Mouse (Mus musculus) hindbrain, embryonic 12.5 days (tissue): Measurements from ENCODE around the gene Dgkd. TPM values are rescaled to one million over a fixed set of nuclear protein-coding genes. Genes with fewer than 3 reads are reported as not detected.

Experiments
- ATAC-seq: fragments of 200-750 bp; cut with Nextera tagmentation; 2 replicates; pipeline ENCODE4 v1.8.0; 2017; ENCODE audit warnings: moderate TSS enrichment; ENCODE audit not compliant: low FRiP score
- H3K27ac ChIP-seq: fragments of 300-500 bp; sonication (generic); 2 replicates; pipeline ENCODE4 v1.5.1; 2016; ENCODE audit warnings: mild to moderate bottlenecking
- H3K27me3 ChIP-seq: fragments of 300-500 bp; sonication (generic); 2 replicates; pipeline ENCODE4 v1.6.1; 2016; ENCODE audit warnings: mild to moderate bottlenecking
- H3K36me3 ChIP-seq: fragments of 300-500 bp; sonication (generic); 2 replicates; pipeline ENCODE4 v1.6.1; 2016; ENCODE audit warnings: mild to moderate bottlenecking
- H3K4me1 ChIP-seq: fragments of 300-500 bp; sonication (generic); 2 replicates; pipeline ENCODE4 v1.6.1; 2016
- H3K4me2 ChIP-seq: fragments of 300-500 bp; sonication (generic); replicated peaks from 2 replicates; pipeline ENCODE4 v1.6.1; 2016; ENCODE audit warnings: mild to moderate bottlenecking
- H3K4me3 ChIP-seq: fragments of 300-500 bp; sonication (generic); 2 replicates; pipeline ENCODE4 v1.5.1; 2016; ENCODE audit warnings: mild to moderate bottlenecking
- H3K9ac ChIP-seq: fragments of 300-500 bp; sonication (generic); 2 replicates; pipeline ENCODE4 v1.6.1; 2016; ENCODE audit warnings: mild to moderate bottlenecking, moderate library complexity
- H3K9me3 ChIP-seq: fragments of 300-500 bp; sonication (generic); replicated peaks from 2 replicates; pipeline ENCODE4 v1.6.1; 2016; ENCODE audit warnings: mild to moderate bottlenecking
- WGBS: fragments of 180-500 bp; shearing (Covaris S2); methylation state at CpG from one replicate; pipeline ENCODE4 v1.1.7; 2016; 5-methylcytosine and 5-hydroxymethylcytosine counted together
- polyA plus RNA-seq: library from polyadenylated mRNA; unstranded; fragments of >200 nt; fragmentation: Nextera tagmentation; extraction: Ambion mirVana; gene quantifications from 2 replicates; pipeline ENCODE4 v1.2.1, GENCODE M21; 2016

The Dgkd gene
- polyA plus RNA-seq, 1 experiment from 2014 or later: 39.1 TPM

DNA sequence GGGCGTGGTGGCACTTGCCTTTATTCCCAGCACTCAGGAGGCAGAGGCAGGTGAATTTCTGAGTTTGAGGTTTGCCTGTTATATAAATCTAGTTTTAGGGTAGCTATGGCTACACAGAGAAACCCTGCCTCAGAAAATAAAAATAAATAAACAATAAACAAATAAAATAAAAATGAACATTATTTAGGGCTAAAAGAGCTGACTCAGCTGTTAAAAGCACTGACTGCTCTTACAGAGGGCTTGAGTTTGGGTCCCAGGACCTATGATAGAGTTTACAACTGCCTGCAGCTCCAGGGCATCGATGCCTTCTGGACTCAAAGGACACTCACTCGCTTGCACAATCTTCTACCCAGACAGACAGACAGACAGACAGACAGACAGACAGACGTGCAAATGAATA, 40.3 kb downstream of the Dgkd start:
- WGBS: 95% methylated on average over 4 of the region's 4 CpGs
- Histone ChIP-seq H3K4me2 (no peak overlapping the region), H3K36me3 (no peaks in the 10 kb centered on the region), H3K27ac (no peak overlapping the region), H3K4me1 (no peaks in the 10 kb centered on the region), H3K4me3 (no peak overlapping the region), H3K9me3 (no peaks in the 10 kb centered on the region), H3K9ac (no peak overlapping the region), H3K27me3 (no peaks in the 10 kb centered on the region)
- no peak for ATAC-seq

DNA sequence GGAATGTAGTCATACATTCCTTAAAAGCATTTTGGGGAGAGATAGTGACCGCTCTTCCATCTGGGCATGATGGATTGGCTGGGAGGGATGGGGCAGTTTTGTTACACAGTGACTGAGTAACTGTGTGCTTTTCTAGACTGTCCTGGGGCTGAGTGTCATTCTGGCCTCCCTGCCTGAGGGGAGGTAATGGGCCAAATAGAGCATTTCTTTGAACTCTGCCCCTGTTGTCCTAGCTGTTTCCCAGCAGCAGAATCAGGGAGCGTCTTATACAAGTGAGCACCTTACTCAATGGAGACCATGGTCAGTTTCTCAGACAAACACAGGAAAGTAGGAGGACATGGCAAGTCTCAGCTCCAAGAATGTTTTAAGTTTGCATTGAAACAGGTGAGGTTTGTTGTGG, 43.8 kb downstream of the Dgkd start:
- ATAC-seq: no peak
- Histone ChIP-seq H3K27me3 (no peaks in the 10 kb centered on the region), H3K9me3 (no peaks in the 10 kb centered on the region), H3K27ac (no peak overlapping the region), H3K4me1 (no peaks in the 10 kb centered on the region), H3K36me3 (no peaks in the 10 kb centered on the region), H3K4me3 (no peak overlapping the region), H3K4me2 (no peak overlapping the region), H3K9ac (no peak overlapping the region)
- 89% methylated on average over 2 of the region's 2 CpGs for WGBS

DNA sequence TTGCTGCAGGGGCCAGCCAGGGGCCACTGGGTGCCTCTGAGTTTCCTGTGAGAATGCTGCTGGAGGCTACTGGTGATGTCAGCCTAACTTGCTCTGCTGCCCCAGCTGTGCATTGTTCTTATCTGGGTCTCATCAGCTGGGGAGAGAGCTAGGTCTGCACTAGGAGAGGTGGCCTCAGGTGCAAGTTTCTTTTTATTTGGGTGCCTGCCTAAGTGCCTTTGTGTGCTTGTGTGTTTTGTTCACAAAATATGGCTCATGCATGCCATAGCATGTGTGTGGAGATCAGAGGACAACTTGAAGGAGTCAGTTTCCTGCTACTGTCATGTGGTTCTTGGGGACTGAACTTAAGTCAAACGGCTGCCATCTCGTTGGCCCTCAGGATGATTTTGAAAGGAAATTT, 46.6 kb downstream of the Dgkd start:
- Histone ChIP-seq H3K9me3 (no peaks in the 10 kb centered on the region), H3K36me3 (no peaks in the 10 kb centered on the region), H3K27me3 (no peaks in the 10 kb centered on the region), H3K4me3 (no peak overlapping the region), H3K4me1 (no peaks in the 10 kb centered on the region), H3K4me2 (no peak overlapping the region), H3K9ac (no peak overlapping the region), H3K27ac (no peak overlapping the region)
- WGBS: 74% methylated on average over 2 of the region's 2 CpGs
- no peak for ATAC-seq

DNA sequence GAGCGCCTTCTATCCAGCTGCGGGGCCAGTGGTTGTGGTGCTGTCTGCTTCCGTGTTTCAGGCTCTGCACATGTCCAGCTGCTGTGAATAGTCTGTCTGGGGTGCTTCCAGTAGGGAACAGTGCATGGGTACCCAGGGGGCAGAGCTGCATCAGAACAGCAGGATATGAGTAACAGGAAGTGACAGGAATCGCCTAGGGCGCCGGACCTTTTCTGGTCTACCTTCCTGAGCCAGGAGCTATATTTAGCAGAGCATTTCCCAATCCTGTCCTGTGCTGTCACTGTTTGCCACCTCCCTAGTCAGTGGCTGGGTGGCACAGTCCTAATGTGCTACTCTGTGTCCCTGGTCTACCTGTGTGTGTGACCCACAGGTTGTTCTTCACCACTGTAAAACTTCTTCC, 47.9 kb downstream of the Dgkd start:
- Histone ChIP-seq H3K9me3 (no peaks in the 10 kb centered on the region), H3K9ac (no peak overlapping the region), H3K4me1 (no peaks in the 10 kb centered on the region), H3K4me2 (no peak overlapping the region), H3K27me3 (no peaks in the 10 kb centered on the region), H3K27ac (no peak overlapping the region), H3K4me3 (no peak overlapping the region), H3K36me3 (no peaks in the 10 kb centered on the region)
- no peak for ATAC-seq
- WGBS: 82% methylated on average over 6 of the region's 6 CpGs

DNA sequence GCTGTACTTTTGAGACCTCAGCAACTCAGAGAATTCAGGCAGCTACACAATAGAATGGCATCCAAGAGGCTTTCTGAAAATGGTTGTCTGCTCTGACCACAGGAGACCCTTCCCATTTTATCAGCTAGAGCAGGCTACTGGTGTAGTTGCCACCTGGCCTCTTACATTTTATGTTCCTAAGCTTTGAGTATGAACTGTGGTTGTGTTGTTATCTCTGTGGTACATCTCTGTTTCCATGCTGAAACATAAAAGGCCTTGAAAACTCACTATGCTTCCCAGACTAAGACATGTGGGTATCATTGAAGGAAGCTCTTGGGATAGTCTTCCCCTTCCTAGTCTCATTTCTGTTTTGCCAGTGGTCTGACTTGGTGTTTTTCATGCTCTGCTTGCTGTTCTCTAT, 49.1 kb downstream of the Dgkd start:
- H3K36me3 ChIP-seq: no peaks in the 10 kb centered on the region
- no peak for ATAC-seq
- no peak overlapping the region for H3K9ac ChIP-seq
- no peak overlapping the region for H3K4me2 ChIP-seq
- H3K27me3 ChIP-seq: no peaks in the 10 kb centered on the region
- no peaks in the 10 kb centered on the region for H3K9me3 ChIP-seq
- no peak overlapping the region for H3K4me3 ChIP-seq
- H3K27ac ChIP-seq: no peak overlapping the region
- H3K4me1 ChIP-seq: no peaks in the 10 kb centered on the region

DNA sequence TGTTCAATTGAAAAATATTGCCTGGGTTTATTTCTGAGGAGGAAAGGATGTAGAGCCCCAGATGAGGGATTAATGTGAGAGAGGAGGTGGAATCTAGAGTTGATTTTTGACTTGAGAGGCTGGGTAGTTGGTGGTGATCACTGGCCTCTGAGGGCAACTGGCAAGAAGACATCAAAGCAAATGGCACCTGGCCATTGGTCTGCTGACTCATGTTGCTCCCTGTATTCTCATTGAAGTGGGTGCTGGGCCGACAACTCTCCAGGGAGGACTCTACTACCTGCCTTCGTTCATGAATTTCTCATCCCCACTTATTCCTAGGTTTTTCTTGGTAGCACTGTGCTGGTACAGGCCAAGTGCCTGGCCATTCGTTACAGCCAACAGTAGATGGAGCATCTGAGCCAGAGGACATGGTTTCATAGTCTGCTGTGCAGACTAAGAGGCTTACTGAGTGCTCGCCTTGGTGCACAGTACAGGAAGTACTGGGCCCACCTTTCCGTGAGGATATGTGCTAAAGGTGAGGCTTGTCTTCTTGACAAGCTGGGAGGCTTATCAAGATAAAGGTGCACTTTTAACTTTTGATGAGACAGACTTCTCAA, 53.4 kb downstream of the Dgkd start:
- H3K4me3 ChIP-seq: no peak overlapping the region
- WGBS: 92% methylated on average over 5 of the region's 5 CpGs
- H3K4me2 ChIP-seq: no peak overlapping the region
- no peak overlapping the region for H3K27ac ChIP-seq
- no peaks in the 10 kb centered on the region for H3K27me3 ChIP-seq
- H3K36me3 ChIP-seq: peaks cover 6% of the 10 kb centered on the region; the same call in 1 of the 2 replicates
- no peaks in the 10 kb centered on the region for H3K4me1 ChIP-seq
- no peak for ATAC-seq
- H3K9me3 ChIP-seq: no peaks in the 10 kb centered on the region
- H3K9ac ChIP-seq: no peak overlapping the region

DNA sequence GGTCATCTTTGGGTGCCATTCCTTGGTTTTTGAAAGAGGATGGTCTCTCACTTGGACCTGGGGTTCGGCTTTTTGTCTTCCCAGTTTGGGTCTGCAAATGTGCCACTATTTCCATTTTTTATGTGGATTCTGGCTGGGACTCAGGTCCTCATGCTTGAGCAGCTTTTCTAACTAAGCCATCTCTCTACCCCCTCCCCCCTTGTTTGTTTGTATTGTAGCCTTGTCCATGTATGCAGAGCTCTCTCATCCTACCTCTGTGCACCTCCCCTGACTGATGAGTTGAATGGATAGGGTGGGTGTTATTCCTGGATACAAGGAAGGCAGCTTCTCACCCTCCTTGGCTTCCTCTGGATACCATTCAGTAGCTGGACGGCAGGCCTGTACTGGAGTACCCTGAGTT, 54.9 kb downstream of the Dgkd start:
- no peak overlapping the region for H3K4me2 ChIP-seq
- 89% methylated on average over 2 of the region's 2 CpGs for WGBS
- H3K4me3 ChIP-seq: no peak overlapping the region
- H3K4me1 ChIP-seq: no peaks in the 10 kb centered on the region
- no peaks in the 10 kb centered on the region for H3K9me3 ChIP-seq
- H3K36me3 ChIP-seq: peaks cover 6% of the 10 kb centered on the region; the same call in 1 of the 2 replicates
- H3K27me3 ChIP-seq: no peaks in the 10 kb centered on the region
- no peak for ATAC-seq
- H3K27ac ChIP-seq: no peak overlapping the region
- no peak overlapping the region for H3K9ac ChIP-seq

DNA sequence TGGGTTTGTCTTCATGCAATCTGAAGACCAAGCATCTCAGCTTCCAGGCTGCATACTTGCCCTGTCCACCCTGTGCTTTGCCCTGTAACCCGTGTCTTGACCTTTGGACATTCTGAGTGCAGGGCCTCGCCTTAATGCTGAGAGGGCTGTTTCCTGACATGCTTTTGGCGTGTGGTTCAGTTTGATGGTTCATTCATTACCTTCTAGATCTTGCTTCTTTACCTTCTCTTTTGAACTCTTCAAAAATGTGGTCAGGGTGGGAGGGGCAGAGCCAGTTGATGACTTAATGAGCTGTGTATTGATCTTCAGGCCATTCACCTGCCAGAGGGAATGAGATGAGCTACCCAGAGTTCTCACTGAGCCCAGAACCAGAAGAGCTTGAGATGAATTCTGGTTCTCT, 55.6 kb downstream of the Dgkd start:
- no peaks in the 10 kb centered on the region for H3K9me3 ChIP-seq
- no peaks in the 10 kb centered on the region for H3K4me1 ChIP-seq
- peaks cover 6% of the 10 kb centered on the region; the same call in 1 of the 2 replicates for H3K36me3 ChIP-seq
- no peak for ATAC-seq
- H3K27ac ChIP-seq: no peak overlapping the region
- no peak overlapping the region for H3K4me3 ChIP-seq
- no peak overlapping the region for H3K4me2 ChIP-seq
- H3K27me3 ChIP-seq: no peaks in the 10 kb centered on the region
- no peak overlapping the region for H3K9ac ChIP-seq
- 85% methylated on average over 3 of the region's 3 CpGs for WGBS

DNA sequence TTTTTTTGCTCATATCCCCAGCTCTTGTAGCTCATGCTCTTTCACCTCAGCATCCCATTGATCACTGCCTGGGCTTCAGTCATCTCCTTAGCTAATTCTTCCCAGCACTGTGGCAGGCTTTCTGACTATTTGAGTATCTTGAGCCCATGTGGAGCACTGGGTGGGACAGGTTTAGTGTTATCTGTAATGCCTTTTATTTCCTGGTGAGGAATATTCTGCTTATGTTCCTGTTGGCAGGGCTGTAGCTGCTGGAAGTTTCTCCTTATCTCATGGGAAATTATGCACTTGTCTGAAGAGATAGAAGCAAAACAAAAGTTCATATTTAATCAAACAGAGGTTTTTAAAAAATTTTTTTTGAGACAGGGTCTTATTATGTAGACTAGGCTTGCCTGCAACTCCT, 56.5 kb downstream of the Dgkd start:
- Histone ChIP-seq H3K4me3 (no peak overlapping the region), H3K36me3 (peaks cover 6% of the 10 kb centered on the region; the same call in 1 of the 2 replicates), H3K4me1 (no peaks in the 10 kb centered on the region), H3K4me2 (no peak overlapping the region), H3K27ac (no peak overlapping the region), H3K9me3 (no peaks in the 10 kb centered on the region), H3K9ac (no peak overlapping the region), H3K27me3 (no peaks in the 10 kb centered on the region)
- no peak for ATAC-seq

DNA sequence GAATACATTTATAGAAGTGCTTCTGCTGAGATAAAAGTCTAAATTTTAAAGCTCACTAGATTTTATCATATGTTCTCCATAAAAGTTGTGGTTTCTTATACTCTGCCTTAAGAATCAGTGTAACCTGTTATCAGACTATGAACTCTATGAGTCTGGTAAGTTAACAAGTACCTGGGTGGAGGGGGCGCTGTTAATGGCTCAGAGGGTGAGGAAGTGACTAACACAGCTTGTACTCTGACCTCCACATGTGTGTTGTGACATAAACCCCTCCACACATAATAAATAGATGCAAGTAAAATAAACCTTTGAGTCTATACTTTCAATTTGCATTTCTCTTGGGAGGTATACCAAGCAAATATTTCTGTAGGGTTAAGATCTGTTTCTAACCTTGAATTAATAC, 57.3 kb downstream of the Dgkd start:
- ATAC-seq: no peak
- WGBS: 80% methylated on average over 1 of the region's 1 CpGs
- H3K4me1 ChIP-seq: no peaks in the 10 kb centered on the region

DNA sequence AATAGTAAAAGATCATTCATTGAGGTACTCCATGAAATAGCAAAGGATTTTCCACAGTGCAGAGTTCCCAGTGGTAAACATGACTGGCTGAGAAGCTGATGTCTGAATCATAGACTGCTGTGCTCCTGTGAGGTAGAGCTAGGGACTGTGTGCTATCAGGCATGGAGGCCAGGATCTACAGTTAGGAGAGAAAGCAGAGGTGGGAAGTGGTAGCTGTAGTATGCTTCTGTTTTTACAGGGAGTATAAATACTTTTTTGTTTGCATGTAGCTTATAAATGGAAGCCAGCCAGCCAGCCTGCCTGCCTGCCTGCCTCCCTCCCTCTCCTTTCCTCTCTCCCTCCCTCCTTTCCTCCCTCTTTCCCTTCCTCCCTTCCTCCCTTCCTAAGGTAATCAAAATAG, 60.3 kb downstream of the Dgkd start:
- Histone ChIP-seq H3K4me3 (no peak overlapping the region), H3K9ac (no peak overlapping the region), H3K4me1 (no peaks in the 10 kb centered on the region), H3K36me3 (peaks cover 23% of the 10 kb centered on the region), H3K4me2 (no peak overlapping the region), H3K27ac (no peak overlapping the region), H3K27me3 (no peaks in the 10 kb centered on the region), H3K9me3 (no peaks in the 10 kb centered on the region)
- no peak for ATAC-seq

More for the DNA sequence above, 57.3 kb downstream of the Dgkd start:
- H3K4me3 ChIP-seq: no peak overlapping the region
- no peak overlapping the region for H3K4me2 ChIP-seq
- H3K27ac ChIP-seq: no peak overlapping the region
- H3K9ac ChIP-seq: no peak overlapping the region
- H3K27me3 ChIP-seq: no peaks in the 10 kb centered on the region
- no peaks in the 10 kb centered on the region for H3K9me3 ChIP-seq
- peaks cover 6% of the 10 kb centered on the region; the same call in 1 of the 2 replicates for H3K36me3 ChIP-seq

DNA sequence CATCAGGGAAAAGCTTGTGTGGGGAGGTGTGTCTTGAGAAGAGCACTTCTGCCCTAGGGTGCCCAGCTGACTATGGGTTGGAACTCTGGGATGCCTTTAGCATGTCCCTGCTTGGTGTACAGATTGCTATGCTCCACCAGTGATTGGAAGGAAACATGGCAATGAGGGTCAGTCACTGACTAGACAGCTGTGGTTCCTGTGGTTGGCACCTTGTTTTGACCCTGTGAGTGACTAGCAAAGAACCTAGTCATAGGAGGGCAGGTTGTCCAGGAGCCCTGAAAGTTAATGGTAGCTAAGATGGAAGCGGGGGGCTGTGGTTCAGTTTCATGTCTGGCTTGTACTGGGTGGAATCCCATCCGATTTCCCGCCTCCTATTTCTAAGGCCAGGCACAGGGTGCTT, 64.3 kb downstream of the Dgkd start:
- Histone ChIP-seq H3K4me2 (no peak overlapping the region), H3K27me3 (no peaks in the 10 kb centered on the region), H3K4me3 (no peak overlapping the region), H3K9me3 (no peaks in the 10 kb centered on the region), H3K27ac (no peak overlapping the region), H3K9ac (no peak overlapping the region), H3K4me1 (no peaks in the 10 kb centered on the region), H3K36me3 (peaks cover 32% of the 10 kb centered on the region)
- no peak for ATAC-seq
- WGBS: 94% methylated on average over 3 of the region's 3 CpGs

DNA sequence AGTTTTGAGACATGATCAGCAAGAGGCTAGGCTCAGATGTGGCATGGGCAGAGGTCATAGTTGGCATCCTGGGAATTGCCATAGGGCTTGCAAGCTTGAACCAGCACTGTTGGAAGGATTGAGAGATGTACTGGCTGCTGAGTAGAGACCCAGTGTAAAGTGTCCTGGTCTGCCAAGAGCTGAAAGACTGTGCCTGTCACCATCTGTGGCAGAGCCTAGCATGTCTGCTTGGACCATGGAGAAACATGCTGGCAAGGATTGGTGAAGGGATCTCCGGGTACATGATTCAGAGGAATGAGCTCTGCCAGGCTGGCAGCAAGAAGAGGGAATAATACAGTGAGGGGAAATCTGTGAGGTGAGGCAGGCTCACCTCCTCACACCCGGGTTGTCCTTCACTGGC, 65.0 kb downstream of the Dgkd start:
- Histone ChIP-seq H3K36me3 (peaks cover 32% of the 10 kb centered on the region), H3K27ac (no peak overlapping the region)
- WGBS: 91% methylated on average over 2 of the region's 2 CpGs

More for the DNA sequence above, 65.0 kb downstream of the Dgkd start:
- Histone ChIP-seq H3K4me3 (no peak overlapping the region), H3K4me1 (no peaks in the 10 kb centered on the region), H3K27me3 (no peaks in the 10 kb centered on the region), H3K9me3 (no peaks in the 10 kb centered on the region), H3K9ac (no peak overlapping the region), H3K4me2 (no peak overlapping the region)
- no peak for ATAC-seq
